Mouse (Mus musculus) telencephalon, adult 2 months (tissue): ENCODE results near the gene Gprc5a.
A peak's percentile ranks its signal among the peaks of the same experiment; 100 is the strongest.

Source experiments
- DNase-seq: peaks from one replicate; pipeline ENCODE4 v3.0.0-alpha.2; 2011; ENCODE audit warnings: low read depth, low spot score

Gene Gprc5a

DNA sequence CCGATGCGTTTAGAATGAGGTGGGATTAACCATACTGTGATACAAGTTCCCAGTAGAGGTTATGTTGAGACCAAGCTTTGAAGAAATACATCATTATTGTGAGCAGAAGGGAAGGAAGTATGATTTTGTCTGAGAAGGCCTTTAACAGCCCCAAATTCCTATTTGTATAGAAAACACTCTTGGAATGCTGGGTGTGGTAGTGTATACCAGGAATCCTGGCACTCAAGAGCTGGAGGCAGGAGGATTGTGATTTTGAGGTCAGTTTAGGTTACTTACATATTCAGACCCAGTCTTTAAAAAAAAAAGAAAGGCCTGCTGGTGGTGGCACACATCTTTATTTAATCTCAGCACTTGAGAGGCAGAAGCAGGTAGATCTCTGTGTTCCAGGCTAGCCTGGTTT, 4.9 kb downstream of the Gprc5a start:
- no peak for DNase-seq

DNA sequence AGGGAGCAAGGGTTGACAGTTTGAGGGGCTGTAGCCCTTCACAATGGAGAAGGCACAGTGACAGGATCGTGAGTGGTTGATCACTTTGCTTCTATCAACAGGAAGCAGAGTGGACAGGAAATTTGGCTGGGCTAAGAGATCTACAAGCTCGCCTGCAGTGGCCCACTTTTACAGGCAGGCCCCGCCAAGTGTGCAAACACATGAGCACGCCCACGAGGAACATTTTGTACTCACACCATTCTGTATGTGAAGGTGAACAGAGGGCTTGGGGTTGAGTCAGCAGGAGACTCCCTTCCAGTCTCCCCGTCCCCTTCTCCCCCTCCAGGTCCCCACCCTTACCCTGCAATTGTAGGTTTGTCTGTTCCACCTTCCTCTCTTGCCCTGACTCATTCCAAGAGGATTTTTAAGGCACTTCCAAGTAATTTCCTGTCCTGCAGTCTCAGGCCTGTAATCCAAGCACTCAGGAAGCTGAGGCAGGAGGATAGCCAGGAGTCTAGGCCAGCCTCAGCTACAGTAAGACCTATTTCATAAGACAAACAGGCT, 9.0 kb downstream of the Gprc5a start:
- no peak for DNase-seq

DNA sequence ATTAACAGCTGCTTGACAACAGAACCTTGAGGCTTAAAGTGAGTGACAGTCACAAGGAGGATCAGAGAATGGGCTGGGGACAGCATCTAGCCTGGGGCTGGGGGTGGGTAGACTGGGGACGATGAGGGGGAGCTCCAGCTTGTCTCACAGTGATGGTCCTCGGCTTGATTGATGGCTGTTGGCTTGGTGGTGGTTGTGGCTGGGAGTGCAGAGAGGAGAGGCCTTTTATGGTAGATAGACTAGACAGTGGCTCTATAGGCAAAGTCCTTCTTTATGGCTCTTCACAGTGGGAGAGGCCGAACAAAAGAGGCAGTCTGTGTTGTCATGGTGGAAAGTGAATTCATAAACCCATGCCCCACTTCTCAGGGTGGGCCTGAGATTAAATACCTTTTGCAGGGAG, 10.8 kb downstream of the Gprc5a start:
- no peak for DNase-seq

DNA sequence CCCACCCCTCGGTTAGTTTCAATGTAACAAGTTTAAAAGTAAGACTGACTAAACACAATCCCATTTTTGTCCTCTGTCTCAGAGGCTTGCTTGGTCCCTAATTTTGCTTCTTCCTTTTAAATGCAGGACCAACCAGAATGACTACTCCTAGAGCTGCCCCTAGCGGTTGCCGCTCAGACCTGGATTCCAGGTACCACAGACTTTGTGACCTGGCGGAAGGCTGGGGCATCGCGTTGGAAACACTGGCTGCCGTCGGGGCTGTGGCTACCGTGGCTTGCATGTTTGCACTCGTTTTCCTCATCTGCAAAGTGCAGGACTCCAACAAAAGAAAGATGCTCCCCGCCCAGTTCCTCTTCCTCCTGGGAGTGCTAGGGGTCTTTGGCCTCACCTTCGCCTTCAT, 13.0 kb downstream of the Gprc5a start:
- no peak for DNase-seq

DNA sequence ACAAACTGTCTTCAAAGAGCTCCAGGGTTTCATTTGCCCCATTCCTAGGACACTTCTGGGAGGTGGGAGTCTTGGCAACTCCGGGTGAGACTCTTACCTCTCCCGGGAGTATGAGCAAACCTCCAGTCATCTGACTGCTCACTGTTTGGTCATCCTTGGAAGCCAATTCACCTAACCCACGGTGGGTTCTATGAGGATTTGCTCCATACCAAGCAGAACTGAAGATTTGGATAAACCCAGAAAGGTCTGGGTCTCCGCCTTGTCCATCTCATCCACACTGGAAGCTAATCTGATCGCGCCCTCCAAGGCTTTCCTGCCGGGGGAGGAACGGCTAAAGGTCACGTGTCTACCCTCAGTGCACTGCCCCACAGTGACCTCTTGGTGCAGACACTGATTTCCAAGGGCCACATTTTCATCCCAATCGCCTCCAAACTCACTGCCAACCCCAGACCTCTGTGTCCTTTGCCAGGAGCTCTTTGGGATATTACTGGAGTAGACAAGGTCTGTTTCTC, 18.6 kb downstream of the Gprc5a start:
- no peak for DNase-seq

DNA sequence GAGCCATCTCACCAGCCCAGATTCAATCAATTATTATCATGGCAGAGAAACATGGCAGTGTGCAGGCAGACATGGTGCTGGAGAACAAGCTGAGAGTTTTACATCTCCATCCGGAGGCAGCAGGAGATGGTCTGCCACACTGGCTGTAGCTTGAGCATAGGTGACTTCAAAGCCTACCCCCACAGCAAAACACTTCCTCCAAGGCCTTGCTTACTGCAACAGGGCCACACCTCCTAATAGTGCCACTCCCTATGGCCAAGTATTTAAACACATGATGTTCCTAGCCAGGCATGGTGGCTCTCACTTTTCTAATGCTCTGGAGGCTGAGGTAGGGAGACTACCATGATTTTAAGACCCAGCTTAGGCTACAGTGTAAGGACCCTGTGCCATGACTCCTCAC, 20.3 kb downstream of the Gprc5a start:
- DNase-seq: no peak

DNA sequence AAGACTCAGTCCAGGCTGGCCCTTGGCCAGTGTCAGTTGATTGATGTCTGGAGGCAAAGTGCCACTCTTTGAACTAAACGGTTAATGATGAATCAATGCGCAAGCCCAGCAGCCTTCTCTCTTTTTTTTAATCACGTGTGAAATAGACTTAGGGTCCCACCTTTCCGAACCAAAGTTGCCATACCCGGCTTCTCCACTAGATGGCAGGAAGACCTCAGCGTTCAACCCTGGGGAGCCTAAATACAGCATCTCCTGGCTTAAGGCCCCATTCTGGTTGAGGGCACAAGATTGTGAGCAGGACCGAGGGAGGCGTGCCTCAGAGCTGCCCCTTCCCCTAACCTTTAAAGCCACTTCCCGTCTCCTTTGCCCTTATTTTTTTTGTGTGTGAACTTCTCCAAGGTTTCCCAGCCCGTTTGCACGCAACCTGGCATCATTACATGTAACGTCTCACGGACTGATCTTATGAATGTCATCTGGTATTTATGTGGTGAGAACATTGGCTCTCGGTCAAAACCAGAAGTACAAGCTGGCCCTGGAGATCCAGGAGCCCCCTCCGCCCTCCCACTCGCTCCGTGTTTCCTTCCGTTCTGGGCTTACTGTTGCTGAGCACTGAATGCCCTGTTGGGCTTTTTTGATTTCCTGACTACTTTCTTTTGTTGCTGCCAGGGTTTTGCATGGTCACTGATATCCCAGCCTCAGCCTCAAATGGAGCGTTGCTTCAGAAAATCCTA, 22.4 kb downstream of the Gprc5a start:
- peak; percentile 66 for DNase-seq

DNA sequence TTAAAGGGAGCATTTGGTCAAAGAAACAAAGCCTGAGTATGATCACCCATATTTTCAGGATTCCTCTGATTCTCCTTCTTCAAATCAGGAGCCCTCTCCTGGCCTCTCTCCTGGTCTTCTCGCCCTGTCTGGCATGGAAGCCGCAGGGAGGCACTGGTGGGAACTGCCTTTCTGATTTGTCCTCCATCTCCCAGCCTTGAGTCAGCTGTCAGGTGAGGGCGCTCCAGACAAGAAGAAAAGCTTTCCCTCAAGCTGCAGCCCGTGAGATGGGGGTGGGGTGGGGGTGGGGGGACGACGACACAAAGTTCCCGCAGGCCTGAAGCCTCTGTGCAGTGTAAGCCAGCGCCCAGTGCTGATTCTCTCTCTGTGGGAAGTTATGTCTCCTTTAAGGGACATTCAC, 24.3 kb downstream of the Gprc5a start:
- DNase-seq: no peak

DNA sequence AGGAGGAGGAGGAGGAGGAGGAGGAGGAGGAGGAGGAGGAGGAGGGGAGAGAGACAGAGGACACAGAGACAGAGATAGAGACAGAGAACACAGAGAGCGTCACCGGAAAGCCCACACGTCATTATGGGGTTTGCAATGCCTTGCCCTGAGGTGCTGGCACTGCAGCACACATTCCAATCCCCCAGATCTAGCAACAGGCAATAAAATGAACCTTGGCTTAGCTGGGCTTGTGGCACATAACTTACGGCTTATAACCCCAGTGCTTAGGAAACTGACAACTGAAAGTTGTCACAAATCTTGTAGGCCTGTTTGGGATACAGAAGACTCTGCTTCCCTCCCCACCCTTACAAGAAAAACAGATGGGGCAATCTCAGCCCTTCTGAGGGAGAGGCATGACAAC, 25.2 kb downstream of the Gprc5a start:
- DNase-seq: no peak

DNA sequence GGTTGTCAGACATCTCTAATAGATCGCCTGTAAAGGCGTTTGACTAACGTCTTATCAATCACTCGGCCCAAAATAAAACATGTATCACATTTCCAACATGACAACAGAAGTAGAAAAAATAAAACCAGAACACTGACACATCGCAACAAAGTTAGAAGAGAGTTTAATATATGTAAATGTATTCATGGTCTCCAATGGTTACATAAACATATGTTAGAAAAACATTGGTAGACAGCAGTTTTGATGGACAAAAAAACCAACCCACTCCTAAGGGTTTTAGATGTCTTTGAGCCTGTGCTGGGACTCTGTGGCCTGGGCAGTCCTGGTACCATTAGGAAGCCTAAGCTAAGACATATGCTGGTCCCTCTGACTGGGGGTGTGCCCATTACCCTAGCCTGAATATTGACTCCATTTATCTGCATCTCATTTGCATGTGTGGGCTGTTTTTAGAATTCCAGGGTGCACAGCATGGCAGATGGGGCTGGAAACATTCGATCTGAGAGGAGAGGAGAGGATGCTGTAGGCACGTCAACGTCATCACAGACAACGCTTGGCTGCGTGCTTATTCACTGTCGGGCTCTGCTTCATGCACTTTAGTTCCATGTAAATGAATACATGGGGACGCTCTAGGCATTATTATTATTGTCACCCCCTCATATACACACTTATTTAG, 27.5 kb downstream of the Gprc5a start:
- DNase-seq: peak; percentile 83

DNA sequence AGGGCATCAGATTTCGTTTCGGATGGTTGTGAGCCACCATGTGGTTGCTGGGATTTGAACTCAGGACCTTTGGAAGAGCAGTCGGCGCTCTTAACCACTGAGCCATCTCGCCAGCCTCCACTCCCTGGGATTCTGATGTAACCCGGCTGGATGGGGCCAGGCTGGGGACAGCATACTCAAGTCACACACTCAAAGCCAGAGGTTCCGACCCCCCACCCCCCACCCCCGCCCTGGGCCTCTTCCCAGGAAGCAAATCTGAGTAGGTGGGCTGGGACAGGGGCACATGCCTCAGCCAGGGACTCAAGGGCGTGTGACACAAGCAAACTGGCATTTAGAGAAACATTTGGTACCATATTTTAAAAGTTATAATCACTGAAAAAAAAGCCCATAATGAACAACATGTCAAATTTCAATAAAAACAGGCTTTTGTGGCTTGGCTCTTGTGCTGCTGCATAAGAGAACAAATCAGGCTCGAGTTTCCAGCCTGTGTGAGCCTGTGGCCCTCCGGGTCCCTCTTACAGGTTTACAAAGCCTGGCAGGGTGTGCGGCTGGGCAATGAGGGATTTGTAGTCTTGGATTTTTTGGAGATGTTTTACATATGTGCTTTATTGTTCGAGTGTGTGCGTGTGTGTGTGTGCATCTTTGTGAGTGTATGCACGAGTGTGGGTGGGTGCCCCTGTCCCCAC, 35.5 kb downstream of the Gprc5a start:
- DNase-seq: no peak

DNA sequence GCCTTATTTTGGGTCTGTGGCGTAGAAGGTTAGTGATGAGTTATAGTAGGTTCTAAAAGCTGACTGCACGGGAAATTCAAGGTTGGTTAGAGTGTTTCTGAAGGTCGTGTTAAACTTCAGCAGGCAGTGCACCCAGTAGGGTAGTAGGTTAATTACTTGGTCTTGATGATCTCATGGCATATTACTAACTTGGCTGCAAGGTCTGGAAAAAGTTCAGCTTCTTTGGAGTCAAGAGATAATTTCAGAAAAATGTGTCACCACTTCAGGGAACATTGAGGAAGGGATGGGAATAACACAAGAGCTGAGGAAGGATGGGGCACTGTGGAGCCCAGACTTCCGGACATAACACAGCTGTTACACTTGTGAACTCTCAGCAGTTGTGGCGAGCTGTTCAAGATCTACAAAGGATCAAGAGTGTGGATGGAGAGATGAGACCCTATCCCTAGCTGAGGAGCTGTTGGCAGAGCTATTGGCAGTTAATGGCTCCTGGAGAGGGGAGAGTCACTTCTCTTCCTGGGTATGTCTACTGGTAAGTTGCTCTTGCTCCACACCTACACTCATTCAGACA, 37.4 kb downstream of the Gprc5a start:
- no peak for DNase-seq

DNA sequence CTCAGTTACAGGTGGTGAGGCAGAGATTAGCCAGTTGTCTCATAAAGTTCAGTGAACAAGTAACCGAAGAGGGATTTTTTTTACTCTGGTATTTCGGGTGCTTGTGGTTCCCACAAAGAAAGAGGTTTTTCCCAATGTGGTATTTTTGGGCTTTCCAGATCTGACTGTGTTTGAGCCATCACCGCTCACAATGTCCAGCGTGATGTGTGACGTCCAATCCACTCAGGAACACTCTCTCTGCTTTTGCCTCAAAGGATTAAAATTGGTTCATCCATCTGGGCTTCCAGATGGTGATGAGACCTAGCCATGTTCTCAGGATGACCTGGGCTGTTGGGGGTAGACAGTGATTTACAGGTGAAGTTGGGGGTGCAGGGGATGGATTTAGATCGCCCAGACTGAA, 41.6 kb downstream of the Gprc5a start:
- peak; percentile 42 for DNase-seq

DNA sequence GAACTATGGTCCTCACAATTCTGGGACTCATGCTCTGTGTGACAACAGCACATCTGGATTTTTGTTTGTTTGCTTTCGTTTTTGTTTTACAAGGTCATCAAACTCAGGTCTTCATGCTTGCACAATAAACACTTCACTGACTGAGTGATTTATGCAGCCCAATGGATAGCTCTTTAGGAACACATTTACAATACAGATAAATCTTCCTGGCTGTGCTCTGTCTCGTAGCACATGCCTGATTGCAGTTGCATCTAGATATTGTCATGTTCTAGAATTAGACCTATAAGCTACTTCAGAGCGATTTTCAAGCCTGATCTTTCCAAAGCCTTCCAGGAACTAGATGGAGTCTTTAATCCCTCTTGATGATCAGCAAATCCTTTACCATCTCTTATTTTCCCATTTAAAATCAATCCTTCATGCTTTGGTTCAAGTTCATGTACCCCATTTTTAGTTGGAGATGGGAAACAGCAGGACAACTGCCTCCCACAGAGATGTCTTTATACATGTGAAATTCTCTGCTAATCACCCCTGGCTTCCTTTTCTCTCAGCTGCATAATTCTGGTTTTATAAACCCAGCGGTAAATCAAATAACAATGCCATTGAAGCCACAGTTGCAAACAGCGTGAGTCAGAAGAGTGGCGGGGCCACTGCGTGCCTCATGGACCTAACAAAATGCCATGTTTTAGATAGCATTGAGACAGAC, 47.1 kb downstream of the Gprc5a start:
- no peak for DNase-seq

DNA sequence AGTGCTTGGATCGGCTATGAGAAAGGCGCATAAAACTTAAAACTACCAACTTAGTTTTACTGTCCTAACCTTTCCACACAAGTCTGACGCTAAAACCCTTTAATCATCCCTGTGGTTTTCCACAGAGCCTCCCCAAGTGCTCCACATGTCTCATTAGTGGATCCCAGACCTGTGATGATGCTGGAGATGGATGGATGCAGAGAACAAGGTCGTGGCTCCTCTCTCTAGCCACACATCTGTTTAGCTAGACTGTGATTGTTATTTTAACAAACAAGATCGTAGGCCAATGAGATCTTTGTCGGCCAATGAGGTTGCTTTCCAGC, 47.6 kb downstream of the Gprc5a start:
- no peak for DNase-seq

DNA sequence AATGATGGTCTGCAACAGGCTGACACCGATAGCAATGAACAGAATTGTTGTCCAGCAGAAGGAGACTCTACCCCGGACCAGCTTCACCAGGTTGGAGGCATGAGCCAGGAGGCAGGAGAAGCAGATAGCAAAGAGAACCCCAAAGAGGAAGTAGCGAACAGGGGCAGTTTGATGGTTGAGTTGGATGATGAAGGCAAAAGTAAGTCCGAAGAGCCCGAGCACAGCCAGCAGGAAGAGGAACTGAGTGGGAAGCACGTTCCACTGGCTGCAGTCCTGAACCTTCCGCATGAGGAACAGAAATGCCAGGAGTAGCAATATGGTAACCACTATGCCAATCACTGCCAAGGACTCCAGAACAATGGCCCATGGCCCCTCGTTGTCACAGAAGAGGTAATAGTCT, 51.0 kb downstream of the Gprc5a start:
- no peak for DNase-seq

DNA sequence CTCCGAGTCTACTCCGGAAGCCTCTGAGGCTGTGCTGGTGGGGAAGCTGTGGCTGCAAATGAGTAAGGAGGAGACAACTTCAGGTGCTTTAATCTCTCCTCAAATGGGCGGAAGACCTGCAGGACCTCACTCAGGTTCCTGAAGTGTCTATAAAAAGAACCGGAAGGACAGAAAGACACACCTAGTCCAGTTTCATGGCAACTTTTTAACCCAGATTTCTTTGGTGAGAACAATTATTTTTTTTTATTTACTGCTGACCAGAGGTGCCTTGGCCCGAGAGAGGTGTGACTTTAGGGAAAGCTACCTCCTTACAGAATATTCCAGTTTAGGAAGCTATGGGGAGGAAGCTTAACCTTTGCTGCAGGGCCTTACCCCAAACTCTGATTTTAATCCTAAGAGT, 52.7 kb downstream of the Gprc5a start, which contains the start of gene Gprc5d:
TSS of gene Gprc5d (minus strand) at position 101 of the 400 bp plus-strand sequence.
- no peak for DNase-seq

DNA sequence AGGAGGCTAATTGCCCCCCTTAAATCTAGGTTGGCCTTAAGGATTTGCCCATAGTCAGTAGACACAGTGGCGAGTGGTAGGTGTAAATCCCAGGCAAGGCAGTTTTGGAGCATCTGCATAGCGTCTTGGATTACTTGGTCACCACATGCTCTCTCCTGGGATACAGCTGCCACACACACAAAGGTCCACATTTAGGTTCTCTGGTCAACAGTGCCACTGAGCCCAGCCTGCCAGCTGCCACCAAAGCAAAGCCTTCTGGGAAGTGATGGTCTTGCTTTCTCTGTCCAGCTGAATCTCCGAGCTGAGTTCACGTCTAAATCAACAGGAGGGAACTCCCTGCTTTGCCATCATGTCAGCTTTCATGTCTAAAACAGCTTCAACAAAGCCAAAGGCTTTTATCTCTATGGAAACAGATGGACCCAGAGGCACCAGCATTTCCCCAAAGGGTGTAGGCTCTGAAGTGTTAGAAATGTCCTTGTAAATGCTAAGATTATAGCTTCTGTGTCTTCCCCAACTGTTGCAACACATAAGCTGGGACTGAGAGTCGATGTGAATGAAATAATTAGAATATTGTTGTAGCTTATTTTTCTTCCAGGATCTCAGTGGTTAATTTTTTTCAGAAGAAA, 59.4 kb downstream of the Gprc5a start:
- no peak for DNase-seq

DNA sequence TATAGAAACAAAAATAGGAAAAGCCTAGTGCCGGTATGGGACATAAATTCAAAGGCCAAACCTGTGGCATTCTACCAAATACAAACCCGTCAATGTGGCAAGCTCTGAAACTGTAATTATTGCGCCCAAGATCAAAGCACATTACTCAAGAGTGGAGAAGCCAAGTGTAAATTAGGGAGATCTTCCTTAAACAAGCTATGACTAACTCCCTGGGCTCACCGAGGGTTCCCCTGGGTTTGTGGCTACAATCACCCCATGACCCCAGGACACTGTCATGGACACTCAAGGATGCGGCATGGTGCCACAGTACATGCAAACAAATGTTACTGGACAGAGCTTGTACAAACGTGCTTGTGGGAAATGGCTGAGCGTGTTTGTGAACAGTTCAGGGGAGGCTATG, 67.6 kb downstream of the Gprc5a start:
- DNase-seq: no peak

DNA sequence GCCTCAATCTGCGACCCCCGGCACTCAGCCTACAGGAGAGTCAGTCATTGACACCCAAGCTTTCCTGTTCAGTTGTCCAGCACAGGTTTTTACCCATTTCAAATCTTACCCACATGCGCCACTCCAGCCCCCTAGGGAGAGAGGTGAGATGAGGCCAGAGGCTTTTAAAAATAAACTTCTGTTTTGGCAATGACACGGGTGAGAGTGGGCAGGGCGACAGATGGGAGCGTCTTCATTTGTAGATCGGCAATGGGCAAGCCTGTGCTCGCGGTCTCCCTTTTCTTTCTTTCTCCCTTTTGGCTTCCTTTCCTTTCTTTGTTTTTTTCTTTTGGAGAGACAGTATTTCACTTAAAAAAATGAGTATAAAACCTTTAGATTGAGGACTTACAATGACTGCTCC, 68.0 kb downstream of the Gprc5a start:
- no peak for DNase-seq
